Mouse (Mus musculus) CH12.LX (cell line): ENCODE measurements around the gene Igf1. TPM values are rescaled to one million over a fixed set of nuclear protein-coding genes. Genes with fewer than 3 reads are reported as not detected.

Experiments used
- DNase-seq: peaks from one replicate; pipeline ENCODE4 v3.0.0-alpha.2; 2013; ENCODE audit errors: extremely low read depth
- H3K27ac ChIP-seq: 2 replicates; pipeline ENCODE4 v1.5.1; 2012; ENCODE audit warnings: low read depth, mild to moderate bottlenecking, control low read depth, moderate library complexity; ENCODE audit not compliant: insufficient read depth
- H3K27me3 ChIP-seq: replicated peaks from 2 replicates; pipeline ENCODE3; 2012; ENCODE audit warnings: inconsistent platforms
- H3K36me3 ChIP-seq, 2 experiments: replicated peaks in 1 of 2; 2 replicates each; pipeline versions ENCODE3 to v1.6.1; 2012; ENCODE audit warnings: inconsistent platforms in 1 of 2, low read length in 1 of 2, mild to moderate bottlenecking in 1 of 2, mixed read lengths in 1 of 2, moderate library complexity in 1 of 2; ENCODE audit not compliant: control insufficient read depth in 1 of 2, insufficient read depth in 1 of 2
- H3K4me1 ChIP-seq, 2 experiments: 2 replicates each; pipeline ENCODE4 v1.6.1; 2012; ENCODE audit warnings: inconsistent platforms in 1 of 2, moderate library complexity in 1 of 2; ENCODE audit not compliant: insufficient read depth in 2 of 2, control insufficient read depth in 1 of 2
- H3K4me2 ChIP-seq: 2 replicates; pipeline ENCODE4 v1.6.1; 2012; ENCODE audit warnings: low read depth, mild to moderate bottlenecking, control low read depth; ENCODE audit not compliant: poor library complexity, insufficient read depth, severe bottlenecking
- H3K4me3 ChIP-seq, 3 experiments: fragments of 150-350 bp in 1 of 3; sonication (generic) in 1 of 3; replicated peaks in 1 of 3; 2 replicates each; pipeline versions ENCODE3 to v1.5.1; 2011 to 2012; ENCODE audit warnings: low read depth in 2 of 3, low read length in 2 of 3, mild to moderate bottlenecking in 2 of 3, moderate library complexity in 2 of 3, control low read depth in 1 of 3, improper control_type of control experiment in 1 of 3, inconsistent platforms in 1 of 3, mixed read lengths in 1 of 3; ENCODE audit not compliant: poor library complexity in 1 of 3
- H3K79me2 ChIP-seq: replicated peaks from 2 replicates; pipeline ENCODE4 v1.6.1; 2012; ENCODE audit warnings: mild to moderate bottlenecking, moderate library complexity; ENCODE audit not compliant: control insufficient read depth, poor library complexity, insufficient read depth, severe bottlenecking; ENCODE audit errors: extremely low read depth
- H3K9ac ChIP-seq: 2 replicates; pipeline ENCODE4 v1.6.1; 2012; ENCODE audit warnings: low read depth, mild to moderate bottlenecking, control low read depth, moderate library complexity; ENCODE audit not compliant: insufficient read depth
- H3K9me3 ChIP-seq: replicated peaks from 2 replicates; pipeline ENCODE3; 2012; ENCODE audit warnings: low read length, inconsistent platforms, mixed read lengths
- BHLHE40 ChIP-seq: IDR thresholded peaks from 2 replicates; pipeline ENCODE4 v1.6.1; 2011; ENCODE audit warnings: mild to moderate bottlenecking, low read depth, low read length, improper control_type of control experiment
- CTCF ChIP-seq, 2 experiments: IDR thresholded peaks in 1 of 2; conservative IDR thresholded peaks in 1 of 2; 2 replicates each; pipeline ENCODE4 v1.5.1; 2011 to 2012; ENCODE audit warnings: low read depth in 2 of 2, low read length in 2 of 2, improper control_type of control experiment in 1 of 2, inconsistent platforms in 1 of 2, mild to moderate bottlenecking in 1 of 2, moderate library complexity in 1 of 2
- E2F4 ChIP-seq: IDR thresholded peaks from 2 replicates; pipeline ENCODE4 v1.6.1; 2011; ENCODE audit warnings: low read depth, low read length, improper control_type of control experiment; ENCODE audit not compliant: insufficient replicate concordance
- ELF1 ChIP-seq: IDR thresholded peaks from 2 replicates; pipeline ENCODE4 v1.6.1; 2014; ENCODE audit warnings: low read depth, mild to moderate bottlenecking, inconsistent platforms, low read length, improper control_type of control experiment
- EP300 ChIP-seq: IDR thresholded peaks from 2 replicates; pipeline ENCODE4 v1.6.1; 2011; ENCODE audit warnings: low read length, improper control_type of control experiment
- GABPA ChIP-seq: IDR thresholded peaks from 2 replicates; pipeline ENCODE4 v1.6.1; 2012; ENCODE audit warnings: low read depth, low read length, improper control_type of control experiment, inconsistent platforms; ENCODE audit not compliant: insufficient replicate concordance
- HCFC1 ChIP-seq: IDR thresholded peaks from 2 replicates; pipeline ENCODE4 v1.6.1; 2012; ENCODE audit warnings: low read depth, mild to moderate bottlenecking, inconsistent platforms, low read length, improper control_type of control experiment
- JUN ChIP-seq: IDR thresholded peaks from 2 replicates; pipeline ENCODE4 v1.6.1; 2011; ENCODE audit warnings: low read depth, mild to moderate bottlenecking, low read length, improper control_type of control experiment, moderate library complexity; ENCODE audit not compliant: insufficient read depth
- JUND ChIP-seq: conservative IDR thresholded peaks from 2 replicates; pipeline ENCODE4 v1.6.1; 2011; ENCODE audit warnings: low read depth, low read length, improper control_type of control experiment
- MAFK ChIP-seq: IDR thresholded peaks from 2 replicates; pipeline ENCODE4 v1.6.1; 2011; ENCODE audit warnings: low read length, improper control_type of control experiment; ENCODE audit not compliant: insufficient replicate concordance
- MAX ChIP-seq: IDR thresholded peaks from 2 replicates; pipeline ENCODE4 v1.6.1; 2011; ENCODE audit warnings: low read length, improper control_type of control experiment
- MAZ ChIP-seq: IDR thresholded peaks from 2 replicates; pipeline ENCODE4 v1.6.1; 2012; ENCODE audit warnings: low read depth, mild to moderate bottlenecking, inconsistent platforms, low read length, improper control_type of control experiment, moderate library complexity
- NELFE ChIP-seq: IDR thresholded peaks from 2 replicates; pipeline ENCODE4 v1.6.1; 2011; ENCODE audit warnings: low read depth, low read length, improper control_type of control experiment
- NRF1 ChIP-seq: IDR thresholded peaks from 2 replicates; pipeline ENCODE4 v1.6.1; 2014; ENCODE audit warnings: low read depth, mild to moderate bottlenecking, inconsistent platforms, low read length, improper control_type of control experiment, moderate library complexity
- PAX5 ChIP-seq: IDR thresholded peaks from 2 replicates; pipeline ENCODE4 v1.6.1; 2012; ENCODE audit warnings: low read length, inconsistent platforms, mixed read lengths
- POLR2A ChIP-seq: IDR thresholded peaks from 2 replicates; pipeline ENCODE4 v1.6.1; 2011; ENCODE audit warnings: low read depth, mild to moderate bottlenecking, improper control_type of control experiment, low read length
- RCOR1 ChIP-seq: conservative IDR thresholded peaks from 2 replicates; pipeline ENCODE4 v1.6.1; 2012; ENCODE audit warnings: low read depth, mild to moderate bottlenecking, inconsistent platforms, low read length, improper control_type of control experiment
- SMC3 ChIP-seq: IDR thresholded peaks from 2 replicates; pipeline ENCODE4 v1.6.1; 2011; ENCODE audit warnings: low read depth, low read length, improper control_type of control experiment
- TCF12 ChIP-seq: IDR thresholded peaks from 2 replicates; pipeline ENCODE4 v1.6.1; 2014; ENCODE audit warnings: low read depth, mild to moderate bottlenecking, inconsistent platforms, low read length, improper control_type of control experiment
- USF2 ChIP-seq: conservative IDR thresholded peaks from 2 replicates; pipeline ENCODE4 v1.6.1; 2011; ENCODE audit warnings: low read depth, low read length, improper control_type of control experiment
- ZC3H11A ChIP-seq: IDR thresholded peaks from 2 replicates; pipeline ENCODE4 v1.6.1; 2012; ENCODE audit warnings: low read depth, mild to moderate bottlenecking, inconsistent platforms, low read length, improper control_type of control experiment
- ZKSCAN1 ChIP-seq: IDR thresholded peaks from 2 replicates; pipeline ENCODE4 v1.6.1; 2012; ENCODE audit warnings: low read depth, inconsistent platforms, low read length, improper control_type of control experiment, borderline replicate concordance
- ZNF384 ChIP-seq: IDR thresholded peaks from 2 replicates; pipeline ENCODE4 v1.6.1; 2012; ENCODE audit warnings: low read depth, low read length, improper control_type of control experiment, inconsistent platforms
- dilution Hi-C: fragments of 300-500 bp; cut with MboI; formaldehyde crosslinking; loops from 2 replicates; pipeline ENCODE4 v1.14.3; 2020; ENCODE audit warnings: low sequenced_read_pairs; ENCODE audit not compliant: extremely low pct_unique_long_range_greater_than_20kb, extremely low pct_ligation_motif_present
- in situ Hi-C: fragments of 300-500 bp; cut with MboI; formaldehyde crosslinking; loops from 3 replicates; pipeline ENCODE4 v1.14.3; 2019; ENCODE audit warnings: low sequenced_read_pairs, low pct_ligation_motif_present, low pct_unique_long_range_greater_than_20kb, mixed read lengths
- polyA plus RNA-seq: library from polyadenylated mRNA; unstranded; fragments of >175 nt; gene quantifications from 2 replicates; pipeline ENCODE4 v1.2.1, GENCODE M21; 2012; ENCODE audit warnings: low read depth; ENCODE audit not compliant: insufficient read length
- total RNA-seq, 2 experiments: library from RNA; depleted of rRNA; stranded (reverse); fragments of 300-350 nt in 1 of 2; fragments of >200 nt in 1 of 2; gene quantifications; 2 replicates each; pipeline ENCODE4 v1.2.3; 2012 to 2014

Gene Igf1
- total and polyA plus RNA-seq, 3 experiments, result 0.23 TPM; not detected in 2

- no peaks in the 10 kb centered on the region for H3K27me3 ChIP-seq
Observed at GRCm38 (mm10) chr10:87869691-87870090, 11.6 kb downstream of the Igf1 start.

GRCm38 (mm10) chr10:87871863-87872647, 14.0 kb downstream of the Igf1 start:
- Histone ChIP-seq H3K9me3 (no peaks in the 10 kb centered on the region), H3K9ac (no peak overlapping the region), H3K4me2 (no peak overlapping the region), H3K4me3 (no peak overlapping the region), H3K4me1 (no peaks in the 10 kb centered on the region), H3K36me3 (no peaks in the 10 kb centered on the region), H3K27me3 (no peaks in the 10 kb centered on the region), H3K27ac (no peak overlapping the region), H3K79me2 (no peaks in the 10 kb centered on the region)
- no peak for DNase-seq
- in situ Hi-C loops (no loop called here), dilution Hi-C loops (no loop called here)
- no peak for TF ChIP-seq ZKSCAN1
- no peak for TF ChIP-seq JUN
- TF ChIP-seq TCF12, result no peak
- TF ChIP-seq BHLHE40, result no peak
- no peak for TF ChIP-seq RCOR1
- TF ChIP-seq JUND, result no peak
- no peak for TF ChIP-seq EP300
- TF ChIP-seq SMC3, result no peak
- TF ChIP-seq NRF1, result no peak
- no peak for TF ChIP-seq ZNF384

More at GRCm38 (mm10) chr10:87869691-87870090, 11.6 kb downstream of the Igf1 start:
- dilution Hi-C loops (no loop called here), in situ Hi-C loops (no loop called here)
- TF ChIP-seq SMC3 (no peak), EP300 (no peak), ELF1 (no peak), CTCF (conservative IDR thresholded peaks at IDR 0.05 in 1 of 2, IDR thresholded peaks at IDR 0.05 in 1 of 2; ENCODE audit: low read depth in 2 of 2, low read length in 2 of 2) (no peak), GABPA (no peak), HCFC1 (no peak), MAX (no peak), ZC3H11A (no peak), PAX5 (no peak), E2F4 (no peak), MAFK (no peak), MAZ (no peak), USF2 (no peak), POLR2A (no peak), NELFE (no peak)
- Histone ChIP-seq H3K4me2 (no peak overlapping the region), H3K4me3 (no peak overlapping the region), H3K9ac (no peak overlapping the region), H3K9me3 (no peaks in the 10 kb centered on the region), H3K36me3 (no peaks in the 10 kb centered on the region), H3K27ac (no peak overlapping the region), H3K4me1 (no peaks in the 10 kb centered on the region), H3K79me2 (no peaks in the 10 kb centered on the region)
- no peak for DNase-seq
